Mouse (Mus musculus) ES-Bruce4 (cell line): ENCODE data around the gene Gosr1.

Experiments
- CTCF ChIP-seq: IDR thresholded peaks from one replicate; pipeline ENCODE4 v1.8.1; 2011; ENCODE audit warnings: low read depth, low read length
- POLR2A ChIP-seq: IDR thresholded peaks from one replicate; pipeline ENCODE4 v1.8.1; 2011; ENCODE audit warnings: low read length; ENCODE audit not compliant: insufficient read depth

- TF ChIP-seq POLR2A (no peak), CTCF (no peak)
Measured at GRCm38 (mm10) chr11:76789252-76789651, 25.9 kb upstream of the Gosr1 start.
